Mouse (Mus musculus) CH12.LX (cell line): ENCODE measurements at regions not wholly inside any gene's neighbourhood (a gene's known extent, or its start where the extent isn't known, plus 50 kb on each side); places are given as distances from the start of the nearest gene placed in this dataset.

Experiments
- CTCF ChIP-seq, 2 experiments: IDR thresholded peaks in 1 of 2; conservative IDR thresholded peaks in 1 of 2; 2 replicates each; pipeline ENCODE4 v1.5.1; 2011 to 2012; ENCODE audit warnings: low read depth in 2 of 2, low read length in 2 of 2, improper control_type of control experiment in 1 of 2, inconsistent platforms in 1 of 2, mild to moderate bottlenecking in 1 of 2, moderate library complexity in 1 of 2
- RAD21 ChIP-seq: IDR thresholded peaks from 2 replicates; pipeline ENCODE4 v1.6.1; 2011; ENCODE audit warnings: low read depth, mild to moderate bottlenecking, low read length, improper control_type of control experiment, moderate library complexity

GRCm38 (mm10) chr3:52510831-52511230 is 242.7 kb downstream of the Foxo1 start:
- TF ChIP-seq RAD21 (no peak), CTCF (conservative IDR thresholded peaks at IDR 0.05 in 1 of 2, IDR thresholded peaks at IDR 0.05 in 1 of 2; ENCODE audit: low read depth in 2 of 2, low read length in 2 of 2) (no peak)
